Mouse (Mus musculus): ENCODE data around the gene Ccdc61.

Gene Ccdc61

GRCm38 (mm10) chr7:18873253-18873652, 37.0 kb downstream of the Ccdc61 start:
- in situ Hi-C loops (cut with MboI; ENCODE audit: low pct_unique_long_range_greater_than_20kb in 1 of 2, low sequenced_read_pairs in 2 of 2, unreplicated experiment in 1 of 2): loop anchor here in 1 of 2 experiments (10.0 to 25.0 kb wide), 2 partner anchors 128 to 611 kb away; no protein-coding TSS in a partner anchor

GRCm38 (mm10) chr7:18872816-18873215, 37.4 kb downstream of the Ccdc61 start:
- in situ Hi-C loops (cut with MboI; ENCODE audit: low pct_unique_long_range_greater_than_20kb in 1 of 2, low sequenced_read_pairs in 2 of 2, unreplicated experiment in 1 of 2): loop anchor here in 1 of 2 experiments (10.0 to 25.0 kb wide), 2 partner anchors 128 to 611 kb away; no protein-coding TSS in a partner anchor

- in situ Hi-C loops (cut with MboI; ENCODE audit: low pct_unique_long_range_greater_than_20kb in 1 of 2, low sequenced_read_pairs in 2 of 2, unreplicated experiment in 1 of 2): loop anchor here in 1 of 2 experiments (10.0 to 25.0 kb wide), 2 partner anchors 127 to 610 kb away; no protein-coding TSS in a partner anchor
Observed at GRCm38 (mm10) chr7:18872014-18872802, 38.0 kb downstream of the Ccdc61 start.

GRCm38 (mm10) chr7:18871031-18871430, 39.2 kb downstream of the Ccdc61 start, which contains the start of gene Pglyrp1:
Gene Pglyrp1, plus strand, starts transcription at chr7:18871331.
- in situ Hi-C loops (cut with MboI; ENCODE audit: low pct_unique_long_range_greater_than_20kb in 1 of 2, low sequenced_read_pairs in 2 of 2, unreplicated experiment in 1 of 2): loop anchor here in 1 of 2 experiments (10.0 to 25.0 kb wide), 2 partner anchors 126 to 609 kb away; no protein-coding TSS in a partner anchor

GRCm38 (mm10) chr7:18868491-18868890, 41.7 kb downstream of the Ccdc61 start:
- in situ Hi-C loops (cut with MboI; ENCODE audit: low pct_unique_long_range_greater_than_20kb in 1 of 2, low sequenced_read_pairs in 2 of 2, unreplicated experiment in 1 of 2): loop anchor here in 1 of 2 experiments (25.0 kb wide), 1 partner anchor 606 kb away; no protein-coding TSS in a partner anchor

GRCm38 (mm10) chr7:18862801-18863200, 47.4 kb downstream of the Ccdc61 start:
- in situ Hi-C loops (cut with MboI; ENCODE audit: low pct_unique_long_range_greater_than_20kb in 1 of 2, low sequenced_read_pairs in 2 of 2, unreplicated experiment in 1 of 2): loop anchor here in 1 of 2 experiments (25.0 kb wide), 1 partner anchor 600 kb away; no protein-coding TSS in a partner anchor

- in situ Hi-C loops (cut with MboI; ENCODE audit: low pct_unique_long_range_greater_than_20kb in 1 of 2, low sequenced_read_pairs in 2 of 2, unreplicated experiment in 1 of 2): loop anchor here in 1 of 2 experiments (25.0 kb wide), 1 partner anchor 596 kb away; no protein-coding TSS in a partner anchor
Observed at GRCm38 (mm10) chr7:18858310-18858916, 51.8 kb downstream of the Ccdc61 start.

- in situ Hi-C loops (cut with MboI; ENCODE audit: low pct_unique_long_range_greater_than_20kb in 1 of 2, low sequenced_read_pairs in 2 of 2, unreplicated experiment in 1 of 2): loop anchor here in 1 of 2 experiments (25.0 kb wide), 1 partner anchor 611 kb away; the partner anchor contains the start of gene Mill1
Observed at GRCm38 (mm10) chr7:18848395-18848794, 61.8 kb downstream of the Ccdc61 start.

GRCm38 (mm10) chr7:18844811-18845210, 65.4 kb downstream of the Ccdc61 start:
- in situ Hi-C loops (cut with MboI; ENCODE audit: low pct_unique_long_range_greater_than_20kb in 1 of 2, low sequenced_read_pairs in 2 of 2, unreplicated experiment in 1 of 2): loop anchor here in 1 of 2 experiments (25.0 kb wide), 1 partner anchor 608 kb away; the partner anchor contains the start of gene Mill1

- in situ Hi-C loops (cut with MboI; ENCODE audit: low pct_unique_long_range_greater_than_20kb in 1 of 2, low sequenced_read_pairs in 2 of 2, unreplicated experiment in 1 of 2): loop anchor here in 1 of 2 experiments (25.0 kb wide), 1 partner anchor 604 kb away; the partner anchor contains the start of gene Mill1
Observed at GRCm38 (mm10) chr7:18841174-18841567, 69.0 kb downstream of the Ccdc61 start.

Measured in mouse embryonic stem cell (cell line).